Mouse (Mus musculus) right cerebral cortex, postnatal 4 days (tissue): ENCODE data around the gene Sirpb1c.
"Not testable (repeated sequence)": the region's sequence is repeated elsewhere in the genome, so short reads cannot be mapped to it uniquely, and the experiment has no call there.

Source experiments
- DNase-seq: peaks from one replicate; pipeline ENCODE4 v3.0.0-alpha.2; 2022

Gene Sirpb1c

GRCm38 (mm10) chr3:15848280-15848679 is at the start of gene Sirpb1c:
Gene Sirpb1c, minus strand, starts transcription at chr3:15848528.
- not testable (repeated sequence) for DNase-seq

GRCm38 (mm10) chr3:15886380-15886779 is 38.1 kb upstream of the Sirpb1c start:
- DNase-seq, result no peak

GRCm38 (mm10) chr3:15855773-15856172 is 7.4 kb upstream of the Sirpb1c start:
- DNase-seq, result not testable (repeated sequence)

GRCm38 (mm10) chr3:15849922-15850321 is 1.6 kb upstream of the Sirpb1c start:
- DNase-seq, result no peak

GRCm38 (mm10) chr3:15847332-15848047 is 838 bp downstream of the Sirpb1c start:
- no peak for DNase-seq

- DNase-seq, result not testable (repeated sequence)
These were observed 74.7 kb downstream of the Sirpb1c start for GRCm38 (mm10) chr3:15773642-15774041.
